Mouse (Mus musculus): ENCODE results near the gene Ccdc184. TPM values are rescaled to one million over a fixed set of nuclear protein-coding genes. Genes with fewer than 3 reads are reported as not detected.

Gene Ccdc184
- total and polyA plus RNA-seq, 3 experiments: 0.52 TPM; not detected in 2

- Histone ChIP-seq H3K4me3 (ENCODE audit: control insufficient read depth in 1 of 2, insufficient read depth in 1 of 2, low read depth in 2 of 2, low read length in 2 of 2) (no peak overlapping the region), H3K9me3 (replicated peaks; ENCODE audit: insufficient read depth, low read length) (no peaks in the 10 kb centered on the region), H3K27me3 (ENCODE audit: control insufficient read depth in 1 of 2, insufficient read depth in 2 of 2, low read length in 2 of 2) (peaks cover 0 to 4% of the 10 kb centered on the region in 2 experiments; a peak in 3 of 4 replicates), H3K27ac (ENCODE audit: control insufficient read depth, low read depth, low read length) (no peak overlapping the region), H3K9ac (ENCODE audit: control insufficient read depth, low read depth, low read length, poor library complexity, severe bottlenecking) (no peak overlapping the region), H3K4me1 (ENCODE audit: control insufficient read depth in 1 of 2, insufficient read depth in 2 of 2, low read length in 2 of 2) (0 out of 4 replicates have a peak, but pooled peaks cover 0 to 2% of the 10 kb centered on the region in 2 experiments), H3K79me2 (ENCODE audit: control insufficient read depth, insufficient read depth, low read length, poor library complexity) (no peaks in the 10 kb centered on the region), H3K36me3 (ENCODE audit: control insufficient read depth in 1 of 2, insufficient read depth in 2 of 2, low read length in 2 of 2) (peaks cover 0 to 2% of the 10 kb centered on the region in 2 experiments; a peak in 1 of 4 replicates)
- DNase-seq (ENCODE audit: low read depth, low spot score): peak; percentile 30
- no peak for TF ChIP-seq MAX (IDR thresholded peaks at IDR 0.05; ENCODE audit: low read length)
- no peak for TF ChIP-seq POLR2AphosphoS5 (IDR thresholded peaks at IDR 0.05; ENCODE audit: borderline replicate concordance, low read depth, low read length)
- no peak for TF ChIP-seq CTCF (IDR thresholded peaks at IDR 0.05 in 2 of 3, conservative IDR thresholded peaks at IDR 0.05 in 1 of 3; ENCODE audit: control insufficient read depth in 1 of 3, insufficient read depth in 1 of 3, low read depth in 2 of 3, low read length in 3 of 3, poor library complexity in 1 of 3, severe bottlenecking in 1 of 3)
- no peak for TF ChIP-seq ZKSCAN1 (IDR thresholded peaks at IDR 0.05; ENCODE audit: low read depth, low read length)
- TF ChIP-seq ZMIZ1 (IDR thresholded peaks at IDR 0.05; ENCODE audit: low read depth, low read length): no peak
- TF ChIP-seq TBP (IDR thresholded peaks at IDR 0.05; ENCODE audit: low read depth, low read length): no peak
- no peak for TF ChIP-seq USF1 (IDR thresholded peaks at IDR 0.05; ENCODE audit: low read depth, low read length)
- no peak for TF ChIP-seq MAZ (IDR thresholded peaks at IDR 0.05; ENCODE audit: low read depth, low read length)
- TF ChIP-seq POLR2A (IDR thresholded peaks at IDR 0.05; ENCODE audit: control insufficient read depth in 1 of 2, insufficient read depth in 1 of 2, low read depth in 1 of 2, low read length in 2 of 2, poor library complexity in 1 of 2): no peak
- no peak for TF ChIP-seq ETS1 (IDR thresholded peaks at IDR 0.05; ENCODE audit: low read depth, low read length)
- TF ChIP-seq GATA1 (IDR thresholded peaks at IDR 0.05; ENCODE audit: low read depth, low read length): no peak
- TF ChIP-seq NRF1 (IDR thresholded peaks at IDR 0.05; ENCODE audit: insufficient read depth, low read depth, low read length, poor library complexity, severe bottlenecking): no peak
- TF ChIP-seq ZNF384 (IDR thresholded peaks at IDR 0.05; ENCODE audit: low read depth, low read length): no peak
- TF ChIP-seq MXI1 (IDR thresholded peaks at IDR 0.05; ENCODE audit: low read depth, low read length): no peak
- no peak for TF ChIP-seq RAD21 (IDR thresholded peaks at IDR 0.05; ENCODE audit: low read depth, low read length)
- no peak for TF ChIP-seq ELF1 (IDR thresholded peaks at IDR 0.05; ENCODE audit: low read depth, low read length)
- TF ChIP-seq MYB (IDR thresholded peaks at IDR 0.05; ENCODE audit: low read depth, low read length): no peak
- no peak for TF ChIP-seq EP300 (IDR thresholded peaks at IDR 0.05; ENCODE audit: low read depth in 1 of 2, low read length in 2 of 2)
- no peak for TF ChIP-seq TCF12 (IDR thresholded peaks at IDR 0.05; ENCODE audit: low read depth, low read length)
Observed at GRCm38 (mm10) chr15:98154146-98154545, 12.8 kb upstream of the Ccdc184 start.

DNA sequence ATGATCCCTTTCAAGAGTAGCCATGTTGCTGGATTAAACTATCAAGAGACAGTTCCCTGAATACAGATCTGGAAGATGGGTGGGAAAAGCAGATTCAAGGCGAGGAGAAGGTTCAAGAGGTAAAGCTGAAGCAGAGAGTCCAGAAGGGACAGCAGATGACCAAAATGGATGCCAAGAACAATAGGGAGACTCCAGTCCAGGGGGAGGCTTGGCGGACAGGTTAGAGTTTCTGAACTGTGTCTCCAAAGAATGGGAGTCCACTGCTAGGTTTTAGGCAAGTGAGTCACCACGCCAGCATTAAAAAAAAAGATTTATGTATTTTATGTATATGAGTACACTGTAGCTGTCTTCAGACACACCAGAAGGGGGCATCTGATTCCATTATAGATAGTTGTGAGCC, 12.3 kb upstream of the Ccdc184 start:
- H3K79me2 ChIP-seq (ENCODE audit: control insufficient read depth, insufficient read depth, low read length, poor library complexity): no peaks in the 10 kb centered on the region
- H3K27me3 ChIP-seq (ENCODE audit: control insufficient read depth in 1 of 2, insufficient read depth in 2 of 2, low read length in 2 of 2): peaks cover under 1 to 5% of the 10 kb centered on the region in 2 experiments
- no peak overlapping the region for H3K4me3 ChIP-seq (ENCODE audit: control insufficient read depth in 1 of 2, insufficient read depth in 1 of 2, low read depth in 2 of 2, low read length in 2 of 2)
- no peak overlapping the region for H3K27ac ChIP-seq (ENCODE audit: control insufficient read depth, low read depth, low read length)
- no peak overlapping the region for H3K9ac ChIP-seq (ENCODE audit: control insufficient read depth, low read depth, low read length, poor library complexity, severe bottlenecking)
- no peaks in the 10 kb centered on the region for H3K9me3 ChIP-seq (replicated peaks; ENCODE audit: insufficient read depth, low read length)
- H3K36me3 ChIP-seq (ENCODE audit: control insufficient read depth in 1 of 2, insufficient read depth in 2 of 2, low read length in 2 of 2): peaks cover 0 to 2% of the 10 kb centered on the region in 2 experiments; a peak in 1 of 4 replicates
- 0 out of 4 replicates have a peak, but pooled peaks cover 0 to 2% of the 10 kb centered on the region in 2 experiments for H3K4me1 ChIP-seq (ENCODE audit: control insufficient read depth in 1 of 2, insufficient read depth in 2 of 2, low read length in 2 of 2)
- DNase-seq (ENCODE audit: low read depth, low spot score): no peak
- TF ChIP-seq GABPA (IDR thresholded peaks at IDR 0.05; ENCODE audit: low read depth, low read length) (no peak), ETS1 (IDR thresholded peaks at IDR 0.05; ENCODE audit: low read depth, low read length) (no peak), BHLHE40 (IDR thresholded peaks at IDR 0.05; ENCODE audit: borderline replicate concordance, low read depth, low read length) (no peak), SMC3 (IDR thresholded peaks at IDR 0.05; ENCODE audit: low read depth, low read length) (no peak), SIN3A (IDR thresholded peaks at IDR 0.05; ENCODE audit: low read length) (no peak), UBTF (IDR thresholded peaks at IDR 0.05; ENCODE audit: borderline replicate concordance, insufficient read depth, low read depth, low read length) (no peak), POLR2A (IDR thresholded peaks at IDR 0.05; ENCODE audit: control insufficient read depth in 1 of 2, insufficient read depth in 1 of 2, low read depth in 1 of 2, low read length in 2 of 2, poor library complexity in 1 of 2) (no peak)

Measured in MEL (cell line).